Mouse (Mus musculus): ENCODE measurements around the gene Acot7.

DNA sequence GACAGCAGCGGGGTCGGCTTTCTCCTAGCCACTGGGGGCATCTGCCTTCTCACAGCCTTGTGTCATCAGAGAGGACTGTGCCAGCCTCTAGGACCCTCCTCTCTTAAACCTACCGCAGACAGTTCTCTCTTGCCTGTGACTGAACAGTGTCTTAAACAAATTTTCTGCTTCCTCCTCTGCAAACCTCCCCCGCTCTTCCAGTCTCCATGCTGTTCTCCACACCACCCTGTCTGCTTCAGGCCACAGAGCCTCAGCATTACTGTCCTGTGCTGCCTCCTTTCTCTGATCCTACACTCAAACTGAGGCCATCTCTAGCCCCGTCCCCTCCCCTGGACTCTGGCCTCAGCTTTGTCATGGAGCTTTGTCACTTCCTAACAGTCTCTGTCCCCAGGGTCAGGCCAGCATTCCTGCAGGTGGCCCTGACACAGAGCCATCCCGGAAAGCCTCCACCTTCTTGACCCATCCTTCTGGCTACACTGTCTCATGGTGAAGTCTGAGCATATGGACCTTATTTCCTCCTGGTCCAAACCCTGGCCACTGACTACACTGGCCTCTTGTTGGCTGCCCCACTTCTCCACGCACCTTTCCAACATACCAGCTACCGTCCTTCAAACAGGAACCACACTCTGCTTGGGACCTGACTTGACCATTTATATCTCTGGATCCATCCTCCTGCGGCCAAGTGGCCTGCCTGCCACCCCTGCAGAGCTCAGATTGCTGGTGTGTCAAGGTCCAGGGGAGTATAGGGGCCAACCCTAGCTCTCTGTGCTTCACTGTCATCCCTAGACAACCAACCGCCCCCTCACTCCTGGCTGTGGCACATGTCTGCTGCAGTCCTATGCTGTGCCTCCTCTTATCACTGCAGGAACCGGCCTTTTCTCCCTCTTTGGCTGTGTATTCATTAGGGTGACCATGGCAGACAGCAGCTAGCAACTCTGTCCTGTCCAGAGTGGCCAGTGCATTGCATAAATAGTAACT lies 66.9 kb downstream of the Acot7 start:
- TF ChIP-seq CTCF (IDR thresholded peaks at IDR 0.05; ENCODE audit: borderline replicate concordance, extremely low read depth, insufficient read depth, insufficient read length) (no peak), POLR2A (IDR thresholded peaks at IDR 0.05; ENCODE audit: borderline replicate concordance, extremely low read depth, insufficient read depth, insufficient read length, poor library complexity, severe bottlenecking) (no peak)
